Mouse (Mus musculus): ENCODE results near the gene Pmf1. TPM values are rescaled to one million over a fixed set of nuclear protein-coding genes. Genes with fewer than 3 reads are reported as not detected.

Pmf1 gene
- polyA plus RNA-seq, 1 experiment from 2014 or later: 130 TPM

GRCm38 (mm10) chr3:88412636-88413035 is 2.5 kb upstream of the Pmf1 start:
- Histone ChIP-seq H3K27me3 (no peaks in the 10 kb centered on the region), H3K27ac (no peak overlapping the region), H3K4me2 (replicated peaks) (no peak overlapping the region), H3K4me3 (no peak overlapping the region), H3K9ac (no peak overlapping the region), H3K36me3 (peaks cover 56% of the 10 kb centered on the region), H3K9me3 (no peaks in the 10 kb centered on the region), H3K4me1 (peaks cover 11% of the 10 kb centered on the region)
- no peak for ATAC-seq (ENCODE audit: insufficient number of reproducible peaks, insufficient read depth, low FRiP score, low TSS enrichment)
- 89% methylated on average over 11 of the region's 11 CpGs for WGBS

DNA sequence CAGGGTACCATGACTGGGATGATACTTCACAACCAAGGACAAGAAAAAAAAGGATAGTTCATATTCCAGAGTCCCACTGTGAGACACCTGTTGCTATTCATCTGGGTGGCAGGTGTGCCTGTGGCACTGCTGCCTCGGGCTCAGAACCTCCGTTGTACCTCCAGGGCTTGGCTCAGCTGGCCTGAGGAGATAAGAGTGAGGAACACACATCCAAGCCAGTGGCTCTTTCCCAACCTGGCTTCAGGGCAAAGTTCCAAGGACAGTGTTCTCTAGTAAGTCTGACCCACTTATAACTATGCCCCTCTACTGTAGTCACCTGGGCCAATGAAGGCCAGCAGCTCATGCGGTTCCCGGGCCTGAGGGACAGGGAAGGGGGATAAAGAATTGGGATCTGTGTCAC is 1.6 kb upstream of the Pmf1 start:
- no peaks in the 10 kb centered on the region for H3K27me3 ChIP-seq
- no peak overlapping the region for H3K9ac ChIP-seq
- H3K36me3 ChIP-seq: peaks cover 51% of the 10 kb centered on the region
- H3K4me2 ChIP-seq (replicated peaks): no peak overlapping the region
- no peak for ATAC-seq (ENCODE audit: insufficient number of reproducible peaks, insufficient read depth, low FRiP score, low TSS enrichment)
- H3K4me1 ChIP-seq: peaks cover 11% of the 10 kb centered on the region
- no peak overlapping the region for H3K27ac ChIP-seq
- H3K4me3 ChIP-seq: no peak overlapping the region
- H3K9me3 ChIP-seq: no peaks in the 10 kb centered on the region
- WGBS: 86% methylated on average over 4 of the region's 4 CpGs

DNA sequence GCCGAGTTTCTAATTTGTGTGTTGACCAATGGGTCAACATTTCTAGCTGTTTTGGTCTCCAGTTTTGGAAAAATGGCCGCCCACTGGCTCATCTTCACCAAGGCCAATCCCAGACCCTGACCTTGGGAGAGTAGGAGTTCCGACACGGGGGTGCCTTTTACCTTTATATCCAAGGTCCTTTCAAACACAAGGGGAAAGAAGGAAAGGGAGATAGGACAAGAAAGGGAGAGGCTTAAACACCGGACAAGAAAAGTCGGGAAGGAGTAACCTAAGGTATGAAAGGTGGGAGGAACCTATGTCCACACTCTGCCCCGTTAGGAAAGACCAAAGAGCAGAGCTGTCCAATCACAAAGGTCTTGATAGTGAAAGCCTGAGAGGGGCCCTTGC is 507 bp upstream of the Pmf1 start:
- ATAC-seq (ENCODE audit: insufficient number of reproducible peaks, insufficient read depth, low FRiP score, low TSS enrichment): no peak
- H3K4me2 ChIP-seq (replicated peaks): peak overlapping the region; percentile 66
- peak overlapping the region; percentile 89; the same call in 1 of the 2 replicates for H3K9ac ChIP-seq
- peak overlapping the region; percentile 94; the same call in 1 of the 2 replicates for H3K27ac ChIP-seq
- H3K4me3 ChIP-seq: peak overlapping the region; percentile 62
- no peaks in the 10 kb centered on the region for H3K9me3 ChIP-seq
- H3K27me3 ChIP-seq: no peaks in the 10 kb centered on the region
- H3K36me3 ChIP-seq: peaks cover 40% of the 10 kb centered on the region
- H3K4me1 ChIP-seq: peaks cover 11% of the 10 kb centered on the region
- WGBS: 30% methylated on average over 7 of the region's 7 CpGs

DNA sequence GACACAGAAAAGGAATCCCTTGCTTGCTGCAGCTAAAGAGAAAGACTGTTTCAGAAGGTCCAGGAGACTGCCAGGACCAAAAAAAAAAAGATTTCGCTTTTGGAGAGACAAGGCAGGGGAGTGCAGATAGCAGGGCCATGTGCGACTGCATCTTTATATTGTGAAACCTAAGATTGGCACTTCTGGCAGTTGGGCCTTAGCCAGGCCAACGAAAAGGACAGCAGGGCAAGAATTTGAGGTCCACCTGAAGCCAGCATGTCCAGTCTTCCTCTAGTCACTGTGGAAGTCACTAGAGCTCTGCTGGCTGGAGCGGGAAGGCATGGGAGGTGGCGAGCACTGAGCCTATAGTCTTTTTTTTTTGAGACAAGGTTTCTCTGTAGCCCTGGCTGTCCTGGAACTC is 1.2 kb downstream of the Pmf1 start:
- Histone ChIP-seq H3K4me2 (replicated peaks) (peak overlapping the region; percentile 66), H3K4me1 (peaks cover 11% of the 10 kb centered on the region), H3K27ac (no peak overlapping the region), H3K9ac (peak overlapping the region; percentile 89), H3K4me3 (peak overlapping the region; percentile 62), H3K9me3 (no peaks in the 10 kb centered on the region), H3K27me3 (no peaks in the 10 kb centered on the region), H3K36me3 (peaks cover 26% of the 10 kb centered on the region)
- 69% methylated on average over 5 of the region's 5 CpGs for WGBS
- no peak for ATAC-seq (ENCODE audit: insufficient number of reproducible peaks, insufficient read depth, low FRiP score, low TSS enrichment)

GRCm38 (mm10) chr3:88407529-88407928 is 2.6 kb downstream of the Pmf1 start:
- H3K9ac ChIP-seq: no peak overlapping the region
- no peak overlapping the region for H3K4me2 ChIP-seq (replicated peaks)
- H3K9me3 ChIP-seq: no peaks in the 10 kb centered on the region
- peaks cover 11% of the 10 kb centered on the region for H3K4me1 ChIP-seq
- peaks cover 21% of the 10 kb centered on the region for H3K36me3 ChIP-seq
- 48% methylated on average over 7 of the region's 7 CpGs for WGBS
- H3K27me3 ChIP-seq: no peaks in the 10 kb centered on the region
- no peak overlapping the region for H3K4me3 ChIP-seq
- ATAC-seq (ENCODE audit: insufficient number of reproducible peaks, insufficient read depth, low FRiP score, low TSS enrichment): no peak
- H3K27ac ChIP-seq: no peak overlapping the region

DNA sequence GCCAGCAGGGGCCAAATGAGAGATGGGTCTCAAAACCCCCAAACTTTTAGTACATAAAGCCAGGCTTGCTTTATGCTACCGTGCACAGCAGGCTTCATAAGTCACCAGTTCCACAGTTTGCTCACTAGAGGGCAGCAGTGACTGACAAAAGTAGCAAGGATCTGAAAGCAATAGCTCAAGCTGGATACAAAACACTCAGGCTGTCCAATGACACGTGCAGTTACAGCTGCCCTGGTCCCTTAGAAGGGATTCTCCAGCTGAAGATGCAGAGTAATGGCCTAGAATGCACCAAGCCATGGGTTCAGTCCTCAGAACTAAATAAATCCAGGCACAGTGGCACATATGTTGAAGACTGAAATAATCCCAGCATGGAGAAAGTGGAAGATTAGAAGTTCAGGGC is 3.0 kb downstream of the Pmf1 start:
- H3K9ac ChIP-seq: no peak overlapping the region
- no peaks in the 10 kb centered on the region for H3K27me3 ChIP-seq
- H3K9me3 ChIP-seq: no peaks in the 10 kb centered on the region
- no peak overlapping the region for H3K4me2 ChIP-seq (replicated peaks)
- no peak overlapping the region for H3K27ac ChIP-seq
- ATAC-seq (ENCODE audit: insufficient number of reproducible peaks, insufficient read depth, low FRiP score, low TSS enrichment): no peak
- peaks cover 11% of the 10 kb centered on the region for H3K4me1 ChIP-seq
- no peak overlapping the region for H3K4me3 ChIP-seq
- peaks cover 17% of the 10 kb centered on the region for H3K36me3 ChIP-seq
- WGBS: 0% methylated on average over 2 of the region's 2 CpGs

- no peak for ATAC-seq (ENCODE audit: insufficient number of reproducible peaks, insufficient read depth, low FRiP score, low TSS enrichment)
- H3K9me3 ChIP-seq: no peaks in the 10 kb centered on the region
- no peak overlapping the region for H3K9ac ChIP-seq
- H3K4me1 ChIP-seq: peaks cover 3% of the 10 kb centered on the region
- H3K4me2 ChIP-seq (replicated peaks): no peak overlapping the region
- H3K36me3 ChIP-seq: peaks cover 15% of the 10 kb centered on the region
- 89% methylated on average over 10 of the region's 10 CpGs for WGBS
- no peak overlapping the region for H3K4me3 ChIP-seq
- H3K27me3 ChIP-seq: no peaks in the 10 kb centered on the region
- no peak overlapping the region for H3K27ac ChIP-seq
Observed at GRCm38 (mm10) chr3:88403522-88404230, 6.5 kb downstream of the Pmf1 start.

GRCm38 (mm10) chr3:88398666-88399065 is 11.5 kb downstream of the Pmf1 start:
- Histone ChIP-seq H3K4me3 (no peak overlapping the region), H3K9ac (no peak overlapping the region), H3K36me3 (peaks cover 52% of the 10 kb centered on the region), H3K4me1 (no peaks in the 10 kb centered on the region), H3K27ac (no peak overlapping the region), H3K27me3 (no peaks in the 10 kb centered on the region), H3K9me3 (no peaks in the 10 kb centered on the region), H3K4me2 (replicated peaks) (no peak overlapping the region)
- 77% methylated on average over 2 of the region's 2 CpGs for WGBS
- no peak for ATAC-seq (ENCODE audit: insufficient number of reproducible peaks, insufficient read depth, low FRiP score, low TSS enrichment)

DNA sequence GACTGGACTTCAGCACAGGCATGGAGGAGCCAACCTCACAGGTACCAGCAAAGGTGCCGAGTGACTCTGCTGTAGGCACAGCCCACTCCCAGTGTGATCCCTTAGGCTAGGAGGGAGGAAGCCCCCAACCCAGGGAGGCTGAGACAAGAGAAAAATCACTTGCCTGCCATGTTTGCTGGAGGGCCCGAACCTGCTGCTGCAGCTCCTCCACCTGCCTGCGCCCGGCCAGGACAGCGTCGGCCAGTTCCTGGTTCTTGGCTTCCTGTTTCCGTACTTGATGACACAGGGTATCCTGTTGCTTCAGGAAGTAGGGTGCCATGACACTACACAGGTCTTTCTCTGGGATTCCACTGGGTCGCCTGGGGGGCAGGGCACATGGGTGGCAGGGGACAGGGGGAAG is 14.4 kb downstream of the Pmf1 start:
- Histone ChIP-seq H3K9ac (no peak overlapping the region), H3K36me3 (peaks cover 50% of the 10 kb centered on the region), H3K4me1 (no peaks in the 10 kb centered on the region), H3K27ac (no peak overlapping the region), H3K27me3 (no peaks in the 10 kb centered on the region), H3K4me3 (no peak overlapping the region), H3K9me3 (no peaks in the 10 kb centered on the region), H3K4me2 (replicated peaks) (no peak overlapping the region)
- WGBS: 93% methylated on average over 8 of the region's 8 CpGs
- no peak for ATAC-seq (ENCODE audit: insufficient number of reproducible peaks, insufficient read depth, low FRiP score, low TSS enrichment)

DNA sequence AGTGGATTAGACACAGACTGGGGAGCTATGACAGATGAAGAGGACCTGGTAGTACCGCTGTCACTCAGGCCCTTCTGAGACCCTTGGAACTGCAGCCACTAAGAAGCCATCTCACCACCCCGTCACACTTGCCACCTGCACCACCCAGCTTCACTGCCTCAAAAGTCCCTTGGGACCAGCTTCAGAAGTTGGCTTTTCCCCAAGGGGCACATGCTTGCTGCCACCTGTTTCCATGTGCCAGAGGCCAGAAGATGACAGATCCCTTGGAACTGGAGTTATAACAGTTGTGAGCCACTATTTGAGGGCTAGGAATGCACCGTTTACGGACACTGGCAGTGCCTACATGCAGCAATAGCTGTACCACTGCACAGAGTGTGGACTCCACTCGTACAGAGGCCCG is 14.8 kb downstream of the Pmf1 start:
- 92% methylated on average over 6 of the region's 6 CpGs for WGBS
- no peak for ATAC-seq (ENCODE audit: insufficient number of reproducible peaks, insufficient read depth, low FRiP score, low TSS enrichment)
- Histone ChIP-seq H3K4me3 (no peak overlapping the region), H3K36me3 (peaks cover 47% of the 10 kb centered on the region), H3K4me1 (no peaks in the 10 kb centered on the region), H3K27me3 (no peaks in the 10 kb centered on the region), H3K27ac (no peak overlapping the region), H3K9me3 (no peaks in the 10 kb centered on the region), H3K9ac (no peak overlapping the region), H3K4me2 (replicated peaks) (no peak overlapping the region)

DNA sequence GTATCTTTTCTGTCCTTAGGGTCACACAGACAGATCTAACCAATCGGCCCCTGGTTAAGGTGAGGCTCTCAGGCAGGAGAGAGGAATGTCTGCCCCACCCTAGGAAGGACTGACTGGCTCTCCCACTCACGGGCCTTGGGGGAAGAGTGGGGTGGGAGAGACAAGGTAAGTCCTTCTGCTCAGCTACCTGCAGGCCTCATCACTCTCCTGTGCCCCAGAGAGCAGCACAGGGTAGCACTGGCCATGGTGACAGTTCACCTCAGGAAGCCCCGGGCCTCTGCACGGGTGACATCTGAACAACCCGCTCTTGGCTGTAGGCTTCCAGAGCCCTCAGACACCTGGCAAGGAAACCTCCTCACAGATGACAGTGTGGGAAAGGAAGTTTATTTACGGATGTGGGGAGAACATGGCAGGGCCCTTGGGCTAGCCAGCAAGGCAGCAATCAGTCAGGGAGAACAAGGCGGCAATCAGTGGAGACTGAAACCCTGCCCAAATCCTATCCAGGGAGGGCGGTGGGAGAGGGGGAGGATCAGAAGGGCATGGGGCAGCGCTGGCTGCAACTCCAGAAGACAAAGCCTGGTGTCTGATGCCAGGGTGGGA is 16.3 kb downstream of the Pmf1 start:
- no peak overlapping the region for H3K4me2 ChIP-seq (replicated peaks)
- H3K27ac ChIP-seq: no peak overlapping the region
- no peak for ATAC-seq (ENCODE audit: insufficient number of reproducible peaks, insufficient read depth, low FRiP score, low TSS enrichment)
- peaks cover 46% of the 10 kb centered on the region for H3K36me3 ChIP-seq
- no peak overlapping the region for H3K9ac ChIP-seq
- no peaks in the 10 kb centered on the region for H3K9me3 ChIP-seq
- no peaks in the 10 kb centered on the region for H3K4me1 ChIP-seq
- WGBS: 85% methylated on average over 9 of the region's 9 CpGs
- H3K27me3 ChIP-seq: no peaks in the 10 kb centered on the region
- H3K4me3 ChIP-seq: no peak overlapping the region

- Histone ChIP-seq H3K4me2 (replicated peaks) (no peak within 1 kb of the TSS), H3K36me3 (no peaks in the 10 kb centered on the region), H3K4me3 (no peak within 1 kb of the TSS), H3K9me3 (no peaks in the 10 kb centered on the region), H3K4me1 (no peaks in the 10 kb centered on the region), H3K27ac (no peak within 1 kb of the TSS), H3K27me3 (no peaks in the 10 kb centered on the region), H3K9ac (no peak within 1 kb of the TSS)
- no peak for ATAC-seq (ENCODE audit: insufficient number of reproducible peaks, insufficient read depth, low FRiP score, low TSS enrichment)
- 78% methylated on average over 5 of the region's 5 CpGs for WGBS
Observed at GRCm38 (mm10) chr3:88384364-88384763, 25.8 kb downstream of the Pmf1 start, which contains the start of gene Bglap. Bglap (minus strand) TSS chr3:88384464.
